Mouse (Mus musculus) lung, postnatal 0 days (tissue): Measurements from ENCODE around the gene Zfp281. TPM values are rescaled to one million over a fixed set of nuclear protein-coding genes. Genes with fewer than 3 reads are reported as not detected.

Experiments
- ATAC-seq: fragments of 200-750 bp; cut with Nextera tagmentation; 2 replicates; pipeline ENCODE4 v1.8.0; 2017; ENCODE audit warnings: moderate library complexity
- DNase-seq: peaks from one replicate; pipeline ENCODE4 v3.0.0-alpha.2; 2016; ENCODE audit warnings: low spot score
- H3K27ac ChIP-seq: fragments of 300-500 bp; sonication (generic); 2 replicates; pipeline ENCODE4 v1.5.1; 2014; ENCODE audit warnings: antibody characterized with exemption, mild to moderate bottlenecking, low read length, mixed read lengths
- H3K27me3 ChIP-seq: fragments of 300-500 bp; sonication (generic); replicated peaks from 2 replicates; pipeline ENCODE4 v1.6.1; 2014; ENCODE audit warnings: low read length, mixed read lengths; ENCODE audit not compliant: insufficient read depth
- H3K36me3 ChIP-seq: fragments of 300-500 bp; sonication (generic); 2 replicates; pipeline ENCODE4 v1.6.1; 2014; ENCODE audit warnings: low read length, mixed read lengths; ENCODE audit not compliant: insufficient read depth
- H3K4me1 ChIP-seq: fragments of 300-500 bp; sonication (generic); 2 replicates; pipeline ENCODE4 v1.6.1; 2014; ENCODE audit warnings: antibody characterized with exemption, low read depth, low read length, mixed read lengths; ENCODE audit not compliant: insufficient read depth
- H3K4me2 ChIP-seq: fragments of 300-500 bp; sonication (generic); replicated peaks from 2 replicates; pipeline ENCODE4 v1.6.1; 2014; ENCODE audit warnings: low read depth, mild to moderate bottlenecking, low read length, moderate library complexity, mixed read lengths
- H3K4me3 ChIP-seq: fragments of 300-500 bp; sonication (generic); 2 replicates; pipeline ENCODE4 v1.5.1; 2014; ENCODE audit warnings: low read depth, low read length
- H3K9ac ChIP-seq: fragments of 300-500 bp; sonication (generic); replicated peaks from 2 replicates; pipeline ENCODE4 v1.6.1; 2014; ENCODE audit warnings: low read depth, mild to moderate bottlenecking
- H3K9me3 ChIP-seq: fragments of 300-500 bp; sonication (generic); 2 replicates; pipeline ENCODE4 v1.6.1; 2016; ENCODE audit warnings: low read length, mixed read lengths
- CTCF ChIP-seq: IDR thresholded peaks from 2 replicates; pipeline ENCODE4 v1.5.1; 2016; ENCODE audit warnings: antibody characterized with exemption, mild to moderate bottlenecking
- EP300 ChIP-seq: IDR thresholded peaks from 2 replicates; pipeline ENCODE4 v1.6.1; 2016; ENCODE audit warnings: antibody characterized with exemption, mild to moderate bottlenecking, control low read depth
- WGBS: fragments of 180-500 bp; shearing (Covaris S2); extraction: QIAGEN DNeasy Blood & Tissue Kit; methylation state at CpG from one replicate; pipeline ENCODE4 v1.1.7; 2014; 5-methylcytosine and 5-hydroxymethylcytosine counted together
- polyA plus RNA-seq: library from polyadenylated mRNA; unstranded; fragments of >200 nt; fragmentation: Nextera tagmentation; extraction: Ambion mirVana; gene quantifications from 2 replicates; pipeline ENCODE4 v1.2.1, GENCODE M21; 2015

Zfp281 gene
- 15.3 and 16.4 TPM in 2 replicates for polyA plus RNA-seq

GRCm38 (mm10) chr1:136624146-136625018 lies at the start of gene Zfp281:
Zfp281 (plus strand) TSS chr1:136624901.
- TF ChIP-seq CTCF = peak; percentile 48
- TF ChIP-seq EP300 = no peak
- 2% methylated on average over 45 of the region's 45 CpGs for WGBS
- H3K4me3 ChIP-seq = peak within 1 kb of the TSS; percentile 93
- ATAC-seq (peak; percentile 98), DNase-seq (peak; percentile 98)
- H3K4me1 ChIP-seq = peaks cover 22% of the 10 kb centered on the region; the same call in 1 of the 2 replicates
- no peaks in the 10 kb centered on the region for H3K27me3 ChIP-seq
- H3K9me3 ChIP-seq = no peaks in the 10 kb centered on the region
- H3K9ac ChIP-seq = peak within 1 kb of the TSS; percentile 92
- peak within 1 kb of the TSS; percentile 93 for H3K27ac ChIP-seq
- no peaks in the 10 kb centered on the region for H3K36me3 ChIP-seq
- H3K4me2 ChIP-seq = peak within 1 kb of the TSS; percentile 85

GRCm38 (mm10) chr1:136577890-136578663 lies 46.6 kb upstream of the Zfp281 start:
- no peak for ATAC-seq
- WGBS = 34% methylated on average over 16 of the region's 16 CpGs
- no peak overlapping the region for H3K4me3 ChIP-seq
- no peak for DNase-seq
- no peaks in the 10 kb centered on the region for H3K9me3 ChIP-seq
- no peak overlapping the region for H3K27ac ChIP-seq
- H3K27me3 ChIP-seq = no peaks in the 10 kb centered on the region
- no peaks in the 10 kb centered on the region for H3K36me3 ChIP-seq
- no peak overlapping the region for H3K9ac ChIP-seq
- H3K4me2 ChIP-seq = no peak overlapping the region
- no peaks in the 10 kb centered on the region for H3K4me1 ChIP-seq
- no peak for TF ChIP-seq EP300
- no peak for TF ChIP-seq CTCF

- Histone ChIP-seq H3K27ac (no peak overlapping the region), H3K9me3 (no peaks in the 10 kb centered on the region), H3K36me3 (no peaks in the 10 kb centered on the region), H3K27me3 (no peaks in the 10 kb centered on the region), H3K4me1 (no peaks in the 10 kb centered on the region), H3K4me3 (no peak overlapping the region), H3K9ac (no peak overlapping the region), H3K4me2 (no peak overlapping the region)
- WGBS = 73% methylated on average over 14 of the region's 14 CpGs
- ATAC-seq (no peak), DNase-seq (no peak)
- TF ChIP-seq CTCF (no peak), EP300 (no peak)
These were observed 45.3 kb upstream of the Zfp281 start for GRCm38 (mm10) chr1:136579360-136579759.

GRCm38 (mm10) chr1:136580266-136580665 lies 44.4 kb upstream of the Zfp281 start:
- WGBS = 55% methylated on average over 8 of the region's 8 CpGs
- no peaks in the 10 kb centered on the region for H3K36me3 ChIP-seq
- no peaks in the 10 kb centered on the region for H3K27me3 ChIP-seq
- H3K4me1 ChIP-seq = no peaks in the 10 kb centered on the region
- DNase-seq = no peak
- H3K9ac ChIP-seq = no peak overlapping the region
- TF ChIP-seq CTCF (no peak), EP300 (no peak)
- no peak overlapping the region for H3K4me3 ChIP-seq
- ATAC-seq = no peak
- no peak overlapping the region for H3K4me2 ChIP-seq
- H3K27ac ChIP-seq = no peak overlapping the region
- no peaks in the 10 kb centered on the region for H3K9me3 ChIP-seq

- 73% methylated on average over 8 of the region's 8 CpGs for WGBS
- H3K4me1 ChIP-seq = no peaks in the 10 kb centered on the region
- no peak for ATAC-seq
- H3K4me2 ChIP-seq = no peak overlapping the region
- no peak for DNase-seq
- no peak overlapping the region for H3K9ac ChIP-seq
- H3K36me3 ChIP-seq = no peaks in the 10 kb centered on the region
- H3K27me3 ChIP-seq = no peaks in the 10 kb centered on the region
- no peak overlapping the region for H3K27ac ChIP-seq
- TF ChIP-seq CTCF (no peak), EP300 (no peak)
- H3K9me3 ChIP-seq = no peaks in the 10 kb centered on the region
- no peak overlapping the region for H3K4me3 ChIP-seq
These were observed 42.9 kb upstream of the Zfp281 start for GRCm38 (mm10) chr1:136581841-136582240.

GRCm38 (mm10) chr1:136587761-136588405 lies 36.8 kb upstream of the Zfp281 start:
- Histone ChIP-seq H3K36me3 (no peaks in the 10 kb centered on the region), H3K4me2 (no peak overlapping the region), H3K27me3 (no peaks in the 10 kb centered on the region), H3K9me3 (no peaks in the 10 kb centered on the region), H3K4me3 (no peak overlapping the region), H3K4me1 (0 out of 2 replicates have a peak, but pooled peaks cover 3% of the 10 kb centered on the region), H3K27ac (no peak overlapping the region), H3K9ac (no peak overlapping the region)
- ATAC-seq = no peak
- no peak for DNase-seq
- TF ChIP-seq EP300 (no peak), CTCF (no peak)
- 67% methylated on average over 13 of the region's 13 CpGs for WGBS
